Mouse (Mus musculus): Measurements from ENCODE around the gene Gskip. TPM values are rescaled to one million over a fixed set of nuclear protein-coding genes. Genes with fewer than 3 reads are reported as not detected.

The Gskip gene
- polyA plus RNA-seq, 1 experiment: not detected

- no peak within 1 kb of the TSS for H3K4me3 ChIP-seq (ENCODE audit: insufficient read depth, low read depth, low read length)
- 26% methylated on average over 22 of the region's 22 CpGs for WGBS
Measured at GRCm38 (mm10) chr12:105705799-105706487, 21.3 kb downstream of the Gskip start, which contains the start of gene Ak7. TSS of gene Ak7 (plus strand) at chr12:105705976.

GRCm38 (mm10) chr12:105718616-105719015 lies 34.0 kb downstream of the Gskip start:
- H3K4me3 ChIP-seq (ENCODE audit: insufficient read depth, low read depth, low read length): peak overlapping the region; percentile 15; the same call in 1 of the 2 replicates
- 71% methylated on average over 17 of the region's 17 CpGs for WGBS
- no peak overlapping the region for H3K27ac ChIP-seq (ENCODE audit: insufficient read depth, low read depth, low read length)
- no peaks in the 10 kb centered on the region; the same call in 1 of the 2 replicates for H3K4me1 ChIP-seq (ENCODE audit: control insufficient read depth, insufficient read depth, low read length)
- TF ChIP-seq POLR2A (IDR thresholded peaks at IDR 0.05; ENCODE audit: insufficient read depth, low read depth, low read length) (no peak), CTCF (IDR thresholded peaks at IDR 0.05; ENCODE audit: insufficient read depth, low read depth, low read length) (no peak)

More at GRCm38 (mm10) chr12:105705799-105706487, 21.3 kb downstream of the Gskip start, which contains the start of gene Ak7:
- no peaks in the 10 kb centered on the region for H3K4me1 ChIP-seq (ENCODE audit: control insufficient read depth, insufficient read depth, low read length)
- no peak for TF ChIP-seq CTCF (IDR thresholded peaks at IDR 0.05; ENCODE audit: insufficient read depth, low read depth, low read length)
- TF ChIP-seq POLR2A (IDR thresholded peaks at IDR 0.05; ENCODE audit: insufficient read depth, low read depth, low read length): no peak
- H3K27ac ChIP-seq (ENCODE audit: insufficient read depth, low read depth, low read length): no peak within 1 kb of the TSS

- WGBS: 72% methylated on average over 3 of the region's 3 CpGs
- H3K27ac ChIP-seq (ENCODE audit: insufficient read depth, low read depth, low read length): no peak overlapping the region
- no peak overlapping the region for H3K4me3 ChIP-seq (ENCODE audit: insufficient read depth, low read depth, low read length)
- TF ChIP-seq POLR2A (IDR thresholded peaks at IDR 0.05; ENCODE audit: insufficient read depth, low read depth, low read length) (no peak), CTCF (IDR thresholded peaks at IDR 0.05; ENCODE audit: insufficient read depth, low read depth, low read length) (no peak)
- no peaks in the 10 kb centered on the region; the same call in 1 of the 2 replicates for H3K4me1 ChIP-seq (ENCODE audit: control insufficient read depth, insufficient read depth, low read length)
Measured at GRCm38 (mm10) chr12:105720196-105720595, 35.6 kb downstream of the Gskip start.

- Histone ChIP-seq H3K4me3 (ENCODE audit: insufficient read depth, low read depth, low read length) (no peak overlapping the region), H3K4me1 (ENCODE audit: control insufficient read depth, insufficient read depth, low read length) (no peaks in the 10 kb centered on the region; the same call in 1 of the 2 replicates), H3K27ac (ENCODE audit: insufficient read depth, low read depth, low read length) (no peak overlapping the region)
- 48% methylated on average over 14 of the region's 14 CpGs for WGBS
- no peak for TF ChIP-seq CTCF (IDR thresholded peaks at IDR 0.05; ENCODE audit: insufficient read depth, low read depth, low read length)
Measured at GRCm38 (mm10) chr12:105721452-105722132, 37.0 kb downstream of the Gskip start.

GRCm38 (mm10) chr12:105722657-105723056 lies 38.0 kb downstream of the Gskip start:
- Histone ChIP-seq H3K27ac (ENCODE audit: insufficient read depth, low read depth, low read length) (no peak overlapping the region), H3K4me3 (ENCODE audit: insufficient read depth, low read depth, low read length) (no peak overlapping the region), H3K4me1 (ENCODE audit: control insufficient read depth, insufficient read depth, low read length) (no peaks in the 10 kb centered on the region; the same call in 1 of the 2 replicates)
- TF ChIP-seq POLR2A (IDR thresholded peaks at IDR 0.05; ENCODE audit: insufficient read depth, low read depth, low read length): no peak
- TF ChIP-seq CTCF (IDR thresholded peaks at IDR 0.05; ENCODE audit: insufficient read depth, low read depth, low read length): no peak
- WGBS: 2% methylated on average over 5 of the region's 5 CpGs

- H3K4me1 ChIP-seq (ENCODE audit: control insufficient read depth, insufficient read depth, low read length): no peaks in the 10 kb centered on the region
- 42% methylated on average over 1 of the region's 1 CpGs for WGBS
- H3K4me3 ChIP-seq (ENCODE audit: insufficient read depth, low read depth, low read length): no peak overlapping the region
- no peak overlapping the region for H3K27ac ChIP-seq (ENCODE audit: insufficient read depth, low read depth, low read length)
- TF ChIP-seq POLR2A (IDR thresholded peaks at IDR 0.05; ENCODE audit: insufficient read depth, low read depth, low read length): no peak
- TF ChIP-seq CTCF (IDR thresholded peaks at IDR 0.05; ENCODE audit: insufficient read depth, low read depth, low read length): no peak
Measured at GRCm38 (mm10) chr12:105724616-105725015, 40.0 kb downstream of the Gskip start.

GRCm38 (mm10) chr12:105725736-105726135 lies 41.1 kb downstream of the Gskip start:
- Histone ChIP-seq H3K4me3 (ENCODE audit: insufficient read depth, low read depth, low read length) (no peak overlapping the region), H3K4me1 (ENCODE audit: control insufficient read depth, insufficient read depth, low read length) (no peaks in the 10 kb centered on the region), H3K27ac (ENCODE audit: insufficient read depth, low read depth, low read length) (no peak overlapping the region)
- WGBS: 86% methylated on average over 13 of the region's 13 CpGs
- TF ChIP-seq POLR2A (IDR thresholded peaks at IDR 0.05; ENCODE audit: insufficient read depth, low read depth, low read length) (no peak), CTCF (IDR thresholded peaks at IDR 0.05; ENCODE audit: insufficient read depth, low read depth, low read length) (no peak)

GRCm38 (mm10) chr12:105727268-105727667 lies 42.6 kb downstream of the Gskip start:
- 96% methylated on average over 3 of the region's 3 CpGs for WGBS
- Histone ChIP-seq H3K27ac (ENCODE audit: insufficient read depth, low read depth, low read length) (no peak overlapping the region), H3K4me3 (ENCODE audit: insufficient read depth, low read depth, low read length) (no peak overlapping the region), H3K4me1 (ENCODE audit: control insufficient read depth, insufficient read depth, low read length) (no peaks in the 10 kb centered on the region)
- no peak for TF ChIP-seq CTCF (IDR thresholded peaks at IDR 0.05; ENCODE audit: insufficient read depth, low read depth, low read length)
- no peak for TF ChIP-seq POLR2A (IDR thresholded peaks at IDR 0.05; ENCODE audit: insufficient read depth, low read depth, low read length)

GRCm38 (mm10) chr12:105727964-105728363 lies 43.3 kb downstream of the Gskip start:
- no peak for TF ChIP-seq POLR2A (IDR thresholded peaks at IDR 0.05; ENCODE audit: insufficient read depth, low read depth, low read length)
- no peak for TF ChIP-seq CTCF (IDR thresholded peaks at IDR 0.05; ENCODE audit: insufficient read depth, low read depth, low read length)
- Histone ChIP-seq H3K4me1 (ENCODE audit: control insufficient read depth, insufficient read depth, low read length) (no peaks in the 10 kb centered on the region), H3K4me3 (ENCODE audit: insufficient read depth, low read depth, low read length) (no peak overlapping the region), H3K27ac (ENCODE audit: insufficient read depth, low read depth, low read length) (no peak overlapping the region)
- WGBS: 27% methylated on average over 8 of the region's 8 CpGs
